Mouse (Mus musculus): Measurements from ENCODE around the gene Xcr1. TPM values are rescaled to one million over a fixed set of nuclear protein-coding genes. Genes with fewer than 3 reads are reported as not detected.
A peak's percentile ranks its signal among the peaks of the same experiment; 100 is the strongest.

The Xcr1 gene
- not detected in 2 replicates for polyA plus RNA-seq (2015; fragmentation: Nextera tagmentation; extraction: Ambion mirVana)

- no peaks in the 10 kb centered on the region for H3K36me3 ChIP-seq (ENCODE audit: insufficient read depth, low read length)
Measured at GRCm38 (mm10) chr9:123861929-123862328, at the start of gene Xcr1. TSS of gene Xcr1 (minus strand) at chr9:123862029.

GRCm38 (mm10) chr9:123872049-123872448, 10.2 kb upstream of the Xcr1 start:
- no peak overlapping the region for H3K27ac ChIP-seq (ENCODE audit: low read length)
- no peak for ATAC-seq (ENCODE audit: low FRiP score, low TSS enrichment)
- no peak overlapping the region for H3K4me3 ChIP-seq (ENCODE audit: low read length)
- no peak overlapping the region for H3K9ac ChIP-seq (replicated peaks; ENCODE audit: low read length)
- 68% methylated on average over 4 of the region's 4 CpGs for WGBS
- H3K4me1 ChIP-seq (ENCODE audit: insufficient read depth, low read length) = no peaks in the 10 kb centered on the region
- H3K27me3 ChIP-seq (ENCODE audit: insufficient read depth, low read length) = no peaks in the 10 kb centered on the region
- no peaks in the 10 kb centered on the region for H3K36me3 ChIP-seq (ENCODE audit: insufficient read depth, low read length)
- H3K4me2 ChIP-seq (replicated peaks; ENCODE audit: low read depth, low read length) = no peak overlapping the region
- H3K9me3 ChIP-seq (ENCODE audit: low read length) = no peaks in the 10 kb centered on the region

More at GRCm38 (mm10) chr9:123861929-123862328, at the start of gene Xcr1:
- Histone ChIP-seq H3K27ac (ENCODE audit: low read length) (no peak within 1 kb of the TSS), H3K9me3 (ENCODE audit: low read length) (no peaks in the 10 kb centered on the region), H3K4me1 (ENCODE audit: insufficient read depth, low read length) (no peaks in the 10 kb centered on the region), H3K9ac (replicated peaks; ENCODE audit: low read length) (no peak within 1 kb of the TSS), H3K27me3 (ENCODE audit: insufficient read depth, low read length) (no peaks in the 10 kb centered on the region), H3K4me3 (ENCODE audit: low read length) (no peak within 1 kb of the TSS), H3K4me2 (replicated peaks; ENCODE audit: low read depth, low read length) (no peak within 1 kb of the TSS)
- WGBS = 81% methylated on average over 9 of the region's 9 CpGs
- no peak for ATAC-seq (ENCODE audit: low FRiP score, low TSS enrichment)

GRCm38 (mm10) chr9:123869167-123869784, 7.4 kb upstream of the Xcr1 start:
- H3K9me3 ChIP-seq (ENCODE audit: low read length) = no peaks in the 10 kb centered on the region
- no peak overlapping the region for H3K4me3 ChIP-seq (ENCODE audit: low read length)
- no peaks in the 10 kb centered on the region for H3K4me1 ChIP-seq (ENCODE audit: insufficient read depth, low read length)
- H3K4me2 ChIP-seq (replicated peaks; ENCODE audit: low read depth, low read length) = no peak overlapping the region
- no peak overlapping the region for H3K9ac ChIP-seq (replicated peaks; ENCODE audit: low read length)
- H3K36me3 ChIP-seq (ENCODE audit: insufficient read depth, low read length) = no peaks in the 10 kb centered on the region
- no peaks in the 10 kb centered on the region for H3K27me3 ChIP-seq (ENCODE audit: insufficient read depth, low read length)
- ATAC-seq (ENCODE audit: low FRiP score, low TSS enrichment) = no peak
- 89% methylated on average over 3 of the region's 6 CpGs for WGBS
- H3K27ac ChIP-seq (ENCODE audit: low read length) = no peak overlapping the region

- Histone ChIP-seq H3K27ac (ENCODE audit: low read length) (no peak overlapping the region), H3K4me1 (ENCODE audit: insufficient read depth, low read length) (no peaks in the 10 kb centered on the region), H3K27me3 (ENCODE audit: insufficient read depth, low read length) (no peaks in the 10 kb centered on the region), H3K4me2 (replicated peaks; ENCODE audit: low read depth, low read length) (no peak overlapping the region), H3K9me3 (ENCODE audit: low read length) (no peaks in the 10 kb centered on the region), H3K4me3 (ENCODE audit: low read length) (no peak overlapping the region), H3K9ac (replicated peaks; ENCODE audit: low read length) (no peak overlapping the region), H3K36me3 (ENCODE audit: insufficient read depth, low read length) (no peaks in the 10 kb centered on the region)
- 100% methylated on average over 1 of the region's 1 CpGs for WGBS
- ATAC-seq (ENCODE audit: low FRiP score, low TSS enrichment) = no peak
Measured at GRCm38 (mm10) chr9:123863641-123864040, 1.8 kb upstream of the Xcr1 start.

GRCm38 (mm10) chr9:123862895-123863616, 1.2 kb upstream of the Xcr1 start:
- Histone ChIP-seq H3K4me2 (replicated peaks; ENCODE audit: low read depth, low read length) (no peak overlapping the region), H3K4me1 (ENCODE audit: insufficient read depth, low read length) (no peaks in the 10 kb centered on the region), H3K9ac (replicated peaks; ENCODE audit: low read length) (no peak overlapping the region), H3K36me3 (ENCODE audit: insufficient read depth, low read length) (no peaks in the 10 kb centered on the region), H3K27me3 (ENCODE audit: insufficient read depth, low read length) (no peaks in the 10 kb centered on the region), H3K4me3 (ENCODE audit: low read length) (no peak overlapping the region), H3K27ac (ENCODE audit: low read length) (no peak overlapping the region), H3K9me3 (ENCODE audit: low read length) (no peaks in the 10 kb centered on the region)
- ATAC-seq (ENCODE audit: low FRiP score, low TSS enrichment) = no peak
- WGBS = 89% methylated on average over 1 of the region's 1 CpGs

- Histone ChIP-seq H3K27ac (ENCODE audit: low read length) (no peak overlapping the region), H3K27me3 (ENCODE audit: insufficient read depth, low read length) (no peaks in the 10 kb centered on the region), H3K9ac (replicated peaks; ENCODE audit: low read length) (no peak overlapping the region), H3K4me2 (replicated peaks; ENCODE audit: low read depth, low read length) (no peak overlapping the region), H3K36me3 (ENCODE audit: insufficient read depth, low read length) (no peaks in the 10 kb centered on the region), H3K9me3 (ENCODE audit: low read length) (no peaks in the 10 kb centered on the region), H3K4me1 (ENCODE audit: insufficient read depth, low read length) (no peaks in the 10 kb centered on the region; the same call in 1 of the 2 replicates), H3K4me3 (ENCODE audit: low read length) (no peak overlapping the region)
- WGBS = 83% methylated on average over 2 of the region's 2 CpGs
- no peak for ATAC-seq (ENCODE audit: low FRiP score, low TSS enrichment)
Measured at GRCm38 (mm10) chr9:123856836-123857235, 5.0 kb downstream of the Xcr1 start.

- peak; percentile 20; the same call in 1 of the 2 replicates for ATAC-seq (ENCODE audit: low FRiP score, low TSS enrichment)
- peak overlapping the region; percentile 54 for H3K9ac ChIP-seq (replicated peaks; ENCODE audit: low read length)
- 72% methylated on average over 5 of the region's 5 CpGs for WGBS
- H3K4me3 ChIP-seq (ENCODE audit: low read length) = peak overlapping the region; percentile 33
- peak overlapping the region; percentile 18; the same call in 1 of the 2 replicates for H3K27ac ChIP-seq (ENCODE audit: low read length)
- H3K36me3 ChIP-seq (ENCODE audit: insufficient read depth, low read length) = no peaks in the 10 kb centered on the region
- peak overlapping the region; percentile 62 for H3K4me2 ChIP-seq (replicated peaks; ENCODE audit: low read depth, low read length)
- peaks cover 9% of the 10 kb centered on the region for H3K4me1 ChIP-seq (ENCODE audit: insufficient read depth, low read length)
- no peaks in the 10 kb centered on the region for H3K9me3 ChIP-seq (ENCODE audit: low read length)
- no peaks in the 10 kb centered on the region for H3K27me3 ChIP-seq (ENCODE audit: insufficient read depth, low read length)
Measured at GRCm38 (mm10) chr9:123852449-123853390, 9.1 kb downstream of the Xcr1 start.

GRCm38 (mm10) chr9:123851713-123852448, 9.9 kb downstream of the Xcr1 start, which contains the start of gene Fyco1:
TSS of gene Fyco1 (minus strand) at chr9:123851899.
- Histone ChIP-seq H3K4me2 (replicated peaks; ENCODE audit: low read depth, low read length) (peak within 1 kb of the TSS; percentile 78), H3K9me3 (ENCODE audit: low read length) (no peaks in the 10 kb centered on the region), H3K9ac (replicated peaks; ENCODE audit: low read length) (peak within 1 kb of the TSS; percentile 89), H3K4me1 (ENCODE audit: insufficient read depth, low read length) (peaks cover 9% of the 10 kb centered on the region), H3K4me3 (ENCODE audit: low read length) (peak within 1 kb of the TSS; percentile 90), H3K27me3 (ENCODE audit: insufficient read depth, low read length) (no peaks in the 10 kb centered on the region), H3K27ac (ENCODE audit: low read length) (peak within 1 kb of the TSS; percentile 95), H3K36me3 (ENCODE audit: insufficient read depth, low read length) (no peaks in the 10 kb centered on the region)
- under 1% methylated on average over 47 of the region's 47 CpGs for WGBS
- ATAC-seq (ENCODE audit: low FRiP score, low TSS enrichment) = peak; percentile 97
